In the genomic region with DNA sequence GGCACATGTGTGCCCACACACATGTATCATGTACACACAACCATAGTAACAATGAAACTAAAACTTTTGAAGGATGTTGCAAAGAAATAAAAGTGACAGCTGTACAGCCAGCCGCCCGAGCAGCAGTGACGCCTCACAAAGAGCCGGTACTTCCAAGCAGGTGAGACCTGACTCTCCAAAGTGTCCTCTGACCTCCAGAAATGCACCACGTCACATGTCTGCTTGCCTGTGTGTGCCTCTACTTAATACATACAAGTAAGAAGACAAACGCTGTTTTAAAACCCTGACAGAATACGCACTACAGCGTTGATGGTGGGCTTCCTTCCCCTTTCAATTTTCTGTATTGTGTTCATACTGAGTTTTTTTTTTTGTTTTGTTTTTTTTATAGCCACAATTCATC, we compare ENCODE assay signal across 20 mouse cellular contexts.
"Had no signal": no experiment of that assay in that cellular context is flagged by ENCODE, and none has a peak within 500 bp of the region (broad histone marks: within the 10 kb centered on the region; RNA-seq: fewer than 3 reads in every experiment).

No protein-coding gene starts in this region.

- H3K4me3 ChIP-seq: midbrain, embryonic 10.5 days; midbrain, embryonic 12.5 days; myocyte; neural tube, embryonic 13.5 days; neural tube, embryonic 15.5 days; stomach, embryonic 15.5 days had no signal

- ATAC-seq: midbrain, embryonic 16.5 days had no signal

- H3K9ac ChIP-seq: lung, embryonic 14.5 days; midbrain, embryonic 12.5 days; neural tube, embryonic 13.5 days; neural tube, embryonic 15.5 days; stomach, embryonic 15.5 days had no signal

- H3K4me2 ChIP-seq: lung, embryonic 14.5 days; midbrain, embryonic 12.5 days; neural tube, embryonic 13.5 days; neural tube, embryonic 15.5 days; stomach, embryonic 15.5 days had no signal

- H3K36me3 ChIP-seq: neural tube, embryonic 15.5 days had no signal

- H3K27ac ChIP-seq: midbrain, embryonic 10.5 days; midbrain, embryonic 12.5 days; neural tube, embryonic 13.5 days; neural tube, embryonic 15.5 days; stomach, postnatal 0 days had no signal

- H3K4me1 ChIP-seq: midbrain, embryonic 10.5 days; midbrain, embryonic 12.5 days; neural tube, embryonic 13.5 days; neural tube, embryonic 15.5 days; stomach, embryonic 15.5 days had no signal

- DNase-seq: lung, adult 18-20 months; lung, embryonic 14.5 days; lung, postnatal 10 days; lung, postnatal 4 days; midbrain, embryonic 14.5 days; retina, postnatal 1 day; right cerebral cortex, adult 18-20 months; right cerebral cortex, postnatal 25 days; right cerebral cortex, postnatal 4 days; thymus, adult 2 months; thymus, postnatal 25 days; thymus, postnatal 4 days had no signal

- H3K9me3 ChIP-seq: midbrain, embryonic 10.5 days; midbrain, embryonic 12.5 days; neural tube, embryonic 13.5 days; neural tube, embryonic 15.5 days; stomach, embryonic 15.5 days had no signal

- H3K27me3 ChIP-seq: midbrain, embryonic 12.5 days; neural tube, embryonic 13.5 days; neural tube, embryonic 15.5 days; stomach, embryonic 15.5 days had no signal
